Mouse (Mus musculus) inflammation-experienced regulatory T-cells, adult 16 weeks (primary cell): Measurements from ENCODE around the gene Tas1r1. TPM values are rescaled to one million over a fixed set of nuclear protein-coding genes. Genes with fewer than 3 reads are reported as not detected.

Experiments
- polyA plus RNA-seq: library from polyadenylated mRNA; unstranded; fragments of 100-300 nt; shearing (Covaris generic); gene quantifications from one replicate; pipeline ENCODE4 v1.2.1, GENCODE M21; 2017

Gene Tas1r1
- polyA plus RNA-seq, result 0.13 TPM

GRCm38 (mm10) chr4:152038225-152038984, at the start of gene Tas1r1:
Gene Tas1r1 (minus strand): TSS chr4:152038568.

GRCm38 (mm10) chr4:152072121-152072601, 33.8 kb upstream of the Tas1r1 start, which contains the start of gene Plekhg5:
Gene Plekhg5 (plus strand): TSS chr4:152072498.

GRCm38 (mm10) chr4:152038985-152039830, 840 bp upstream of the Tas1r1 start, which contains the start of gene Nol9:
Gene Nol9 (plus strand): TSS chr4:152039321.

GRCm38 (mm10) chr4:152027524-152027923, 10.8 kb downstream of the Tas1r1 start, which contains the start of gene Zbtb48:
Gene Zbtb48 (minus strand): TSS chr4:152027671.

GRCm38 (mm10) chr4:152008622-152009075, 29.7 kb downstream of the Tas1r1 start, which contains the start of gene Klhl21:
Gene Klhl21 (plus strand): TSS chr4:152008803.

GRCm38 (mm10) chr4:151996173-151996950, 42.0 kb downstream of the Tas1r1 start, which contains the start of gene Phf13:
Gene Phf13 (minus strand): TSS chr4:151996258.

GRCm38 (mm10) chr4:151988342-151989109, 49.8 kb downstream of the Tas1r1 start, which contains the start of gene Thap3:
Gene Thap3 (minus strand): TSS chr4:151988997.

Other genes starting within 250 kb of the Tas1r1 start
- 25.9 TPM for gene Camta1, start 176.7 kb downstream of the Tas1r1 start, polyA plus RNA-seq
- gene Dnajc11, start 104.9 kb downstream of the Tas1r1 start, polyA plus RNA-seq, result 65.1 TPM
- 129 TPM for gene Thap3, start 49.6 kb downstream of the Tas1r1 start, polyA plus RNA-seq
- 7.7 TPM for gene Phf13, start 42.3 kb downstream of the Tas1r1 start, polyA plus RNA-seq
- gene Klhl21, start 29.8 kb downstream of the Tas1r1 start, polyA plus RNA-seq, result 2.0 TPM
- 37.1 TPM for gene Zbtb48, start 10.9 kb downstream of the Tas1r1 start, polyA plus RNA-seq
- 6.4 TPM for gene Nol9, start 753 bp upstream of the Tas1r1 start, polyA plus RNA-seq
- gene Plekhg5, start 33.9 kb upstream of the Tas1r1 start, polyA plus RNA-seq, result 5.1 TPM
- gene Tnfrsf25, start 77.4 kb upstream of the Tas1r1 start, polyA plus RNA-seq, result 197 TPM
- 16.8 TPM for gene Espn, start 113.8 kb upstream of the Tas1r1 start, polyA plus RNA-seq
- not detected for gene Hes2, start 120.3 kb upstream of the Tas1r1 start, polyA plus RNA-seq
- 119 TPM for gene Acot7, start 139.6 kb upstream of the Tas1r1 start, polyA plus RNA-seq
- 0.10 TPM for gene Gpr153, start 235.7 kb upstream of the Tas1r1 start, polyA plus RNA-seq